Mouse (Mus musculus) activated CD4-positive, CD25-positive, alpha-beta regulatory T cell, adult 4 months (primary cell): Measurements from ENCODE around the gene Pigr. TPM values are rescaled to one million over a fixed set of nuclear protein-coding genes. Genes with fewer than 3 reads are reported as not detected.

Experiments used
- ATAC-seq: one replicate; pipeline ENCODE4 v1.8.0; 2017
- polyA plus RNA-seq, 2 experiments: library from polyadenylated mRNA; unstranded; fragments of 100-300 nt; shearing (Covaris generic); gene quantifications; one replicate each; pipeline ENCODE4 v1.2.1; 2017

The Pigr gene
- under 1 TPM in 1 of 2 experiments, not detected in 1; 0.19 TPM for polyA plus RNA-seq

GRCm38 (mm10) chr1:130826448-130826847 lies at the start of gene Pigr:
Pigr (plus strand) TSS chr1:130826684.
- ATAC-seq: no peak

- ATAC-seq: no peak
These were observed 46.6 kb upstream of the Pigr start for GRCm38 (mm10) chr1:130779867-130780266.

GRCm38 (mm10) chr1:130784054-130784453 lies 42.4 kb upstream of the Pigr start:
- peak; percentile 36 for ATAC-seq

GRCm38 (mm10) chr1:130787001-130787400 lies 39.5 kb upstream of the Pigr start:
- no peak for ATAC-seq

GRCm38 (mm10) chr1:130789512-130790451 lies 36.7 kb upstream of the Pigr start:
- no peak for ATAC-seq

- ATAC-seq: no peak
These were observed 31.2 kb upstream of the Pigr start for GRCm38 (mm10) chr1:130795331-130795730.

GRCm38 (mm10) chr1:130796967-130797684 lies 29.4 kb upstream of the Pigr start:
- ATAC-seq: no peak

- no peak for ATAC-seq
These were observed 28.4 kb upstream of the Pigr start for GRCm38 (mm10) chr1:130798037-130798436.

GRCm38 (mm10) chr1:130798551-130798950 lies 27.9 kb upstream of the Pigr start:
- ATAC-seq: no peak

GRCm38 (mm10) chr1:130799399-130799798 lies 27.1 kb upstream of the Pigr start:
- no peak for ATAC-seq

GRCm38 (mm10) chr1:130800602-130801001 lies 25.9 kb upstream of the Pigr start, which contains the start of gene Fcamr:
Fcamr (plus strand) TSS chr1:130800902.
- ATAC-seq: no peak

GRCm38 (mm10) chr1:130801511-130801910 lies 25.0 kb upstream of the Pigr start:
- no peak for ATAC-seq

GRCm38 (mm10) chr1:130802976-130803375 lies 23.5 kb upstream of the Pigr start:
- no peak for ATAC-seq

GRCm38 (mm10) chr1:130804279-130804678 lies 22.2 kb upstream of the Pigr start:
- ATAC-seq: no peak

- no peak for ATAC-seq
These were observed 15.6 kb upstream of the Pigr start for GRCm38 (mm10) chr1:130810906-130811305.

GRCm38 (mm10) chr1:130811316-130811715 lies 15.2 kb upstream of the Pigr start:
- ATAC-seq: no peak

GRCm38 (mm10) chr1:130819737-130820136 lies 6.7 kb upstream of the Pigr start:
- ATAC-seq: no peak

- peak; percentile 43 for ATAC-seq
These were observed 6.0 kb upstream of the Pigr start for GRCm38 (mm10) chr1:130820316-130821148.

- no peak for ATAC-seq
These were observed 5.4 kb upstream of the Pigr start for GRCm38 (mm10) chr1:130821149-130821471.

- no peak for ATAC-seq
These were observed 4.4 kb upstream of the Pigr start for GRCm38 (mm10) chr1:130821911-130822625.

- no peak for ATAC-seq
These were observed 2.2 kb downstream of the Pigr start for GRCm38 (mm10) chr1:130828656-130829055.
